Mouse (Mus musculus): Measurements from ENCODE around the gene Arid1b. TPM values are rescaled to one million over a fixed set of nuclear protein-coding genes. Genes with fewer than 3 reads are reported as not detected.

Arid1b gene
- polyA plus RNA-seq, 1 experiment: 2.6 TPM

DNA sequence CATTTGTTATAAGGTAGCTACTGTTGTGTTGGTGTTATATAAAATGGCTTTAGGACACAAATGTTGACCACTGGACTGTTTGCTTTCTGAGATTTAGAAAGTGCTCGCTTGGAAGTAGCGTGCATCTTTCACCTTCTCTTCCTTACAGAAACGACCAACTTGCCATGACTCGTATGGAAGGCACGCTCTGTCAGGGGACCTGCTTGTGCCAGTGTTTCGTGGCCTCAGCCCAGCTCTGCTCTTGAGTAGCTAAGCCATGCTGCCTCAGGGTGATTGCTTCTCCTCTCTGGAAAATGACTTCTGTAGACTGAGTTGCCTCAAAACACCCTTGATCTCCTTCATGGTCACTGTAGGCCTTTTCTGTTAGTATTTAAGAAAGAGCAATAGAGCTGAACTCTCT lies 137.6 kb downstream of the Arid1b start:
- H3K4me1 ChIP-seq (ENCODE audit: control insufficient read depth): peaks cover 9% of the 10 kb centered on the region
- no peaks in the 10 kb centered on the region for H3K27me3 ChIP-seq (ENCODE audit: control insufficient read depth)
- H3K36me3 ChIP-seq (ENCODE audit: control insufficient read depth): peaks cover 2% of the 10 kb centered on the region; the same call in 1 of the 2 replicates
- H3K9me3 ChIP-seq (ENCODE audit: control insufficient read depth, low read length): no peaks in the 10 kb centered on the region
- TF ChIP-seq GATA1 (IDR thresholded peaks at IDR 0.05; ENCODE audit: low read length) (no peak), TAL1 (IDR thresholded peaks at IDR 0.05; ENCODE audit: low read length) (no peak)
- H3K4me3 ChIP-seq (replicated peaks): no peak overlapping the region

DNA sequence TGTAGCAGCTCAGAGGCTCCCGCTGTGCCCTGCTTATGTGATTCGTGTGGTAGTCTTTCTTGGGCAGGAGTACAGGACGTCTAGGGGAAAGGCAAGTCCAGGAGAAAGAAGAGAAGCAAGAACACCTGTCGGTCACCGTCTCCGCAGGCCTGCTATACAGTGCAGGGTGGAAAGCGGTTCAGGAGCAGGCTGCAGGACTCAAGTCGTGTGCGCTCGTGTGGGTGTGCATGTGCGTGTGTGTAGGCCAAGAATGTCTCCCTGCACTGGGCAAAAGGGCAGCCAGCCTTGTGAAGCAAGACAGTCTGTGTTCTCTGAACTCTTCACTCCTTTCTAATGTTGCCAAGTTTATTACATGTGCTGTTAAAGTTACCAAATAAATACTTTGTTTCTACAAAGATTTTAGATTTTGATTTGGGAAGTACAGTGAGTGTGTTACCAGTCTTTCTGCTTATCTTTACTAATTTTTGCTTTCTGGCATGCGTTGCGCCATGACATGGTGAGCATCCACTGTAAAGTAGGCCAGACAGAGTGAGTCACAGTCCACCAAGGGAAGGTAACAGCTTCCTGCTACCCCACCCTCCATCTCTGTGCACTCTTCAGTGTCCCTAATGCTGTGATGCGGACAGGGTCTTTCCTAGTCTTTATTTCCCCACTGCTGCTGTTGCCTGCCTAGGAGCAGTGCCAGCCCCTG lies 138.3 kb downstream of the Arid1b start:
- H3K36me3 ChIP-seq (ENCODE audit: control insufficient read depth): peaks cover 2% of the 10 kb centered on the region; the same call in 1 of the 2 replicates
- TF ChIP-seq TAL1 (IDR thresholded peaks at IDR 0.05; ENCODE audit: low read length): no peak
- TF ChIP-seq GATA1 (IDR thresholded peaks at IDR 0.05; ENCODE audit: low read length): no peak
- H3K4me3 ChIP-seq (replicated peaks): no peak overlapping the region
- no peaks in the 10 kb centered on the region for H3K27me3 ChIP-seq (ENCODE audit: control insufficient read depth)
- no peaks in the 10 kb centered on the region for H3K9me3 ChIP-seq (ENCODE audit: control insufficient read depth, low read length)
- H3K4me1 ChIP-seq (ENCODE audit: control insufficient read depth): peaks cover 9% of the 10 kb centered on the region

DNA sequence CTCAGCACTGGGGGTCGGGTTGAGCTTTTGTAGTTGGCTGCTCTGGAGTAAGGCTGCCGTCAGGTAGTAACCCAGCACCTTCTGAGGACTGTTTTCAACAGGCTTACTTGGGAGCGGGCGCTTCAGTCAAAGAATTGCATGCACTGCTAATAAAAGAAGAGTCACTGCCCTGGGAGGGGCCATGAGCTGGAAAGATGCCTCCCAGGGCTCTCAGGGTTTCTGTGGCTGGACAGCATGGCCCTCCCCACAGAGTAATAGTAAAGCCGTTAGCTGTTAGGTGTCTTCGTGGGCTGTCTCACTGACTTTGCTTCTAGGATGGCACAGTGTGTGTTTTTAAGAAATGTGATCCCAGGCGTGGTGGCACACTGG lies 138.8 kb downstream of the Arid1b start:
- Histone ChIP-seq H3K4me1 (ENCODE audit: control insufficient read depth) (peaks cover 10% of the 10 kb centered on the region), H3K9me3 (ENCODE audit: control insufficient read depth, low read length) (no peaks in the 10 kb centered on the region), H3K36me3 (ENCODE audit: control insufficient read depth) (peaks cover 2% of the 10 kb centered on the region; the same call in 1 of the 2 replicates), H3K27me3 (ENCODE audit: control insufficient read depth) (no peaks in the 10 kb centered on the region), H3K4me3 (replicated peaks) (no peak overlapping the region)
- TF ChIP-seq GATA1 (IDR thresholded peaks at IDR 0.05; ENCODE audit: low read length): no peak
- no peak for TF ChIP-seq TAL1 (IDR thresholded peaks at IDR 0.05; ENCODE audit: low read length)

DNA sequence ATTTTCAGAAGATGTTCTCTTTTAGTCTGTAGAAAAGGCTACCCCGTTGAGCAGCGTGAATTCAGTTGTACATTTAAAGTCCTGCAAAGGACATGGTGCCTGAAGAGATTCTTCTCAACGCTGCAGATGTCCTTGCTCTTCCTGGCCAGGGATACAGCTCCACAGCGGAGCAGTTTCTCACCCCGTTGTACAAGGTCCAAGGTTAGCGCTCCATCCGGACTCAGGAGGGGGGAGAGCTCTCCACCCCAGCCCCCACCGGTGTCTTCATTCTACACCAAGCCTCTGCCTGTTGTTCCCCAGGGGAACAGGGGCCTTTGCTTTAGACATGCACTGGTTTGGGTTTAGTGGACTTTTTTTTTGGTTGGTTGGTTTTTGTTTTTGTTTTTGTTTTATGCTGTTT lies 139.7 kb downstream of the Arid1b start:
- Histone ChIP-seq H3K4me1 (ENCODE audit: control insufficient read depth) (peaks cover 12% of the 10 kb centered on the region), H3K36me3 (ENCODE audit: control insufficient read depth) (peaks cover 2% of the 10 kb centered on the region; the same call in 1 of the 2 replicates), H3K9me3 (ENCODE audit: control insufficient read depth, low read length) (no peaks in the 10 kb centered on the region), H3K4me3 (replicated peaks) (no peak overlapping the region), H3K27me3 (ENCODE audit: control insufficient read depth) (no peaks in the 10 kb centered on the region)
- TF ChIP-seq GATA1 (IDR thresholded peaks at IDR 0.05; ENCODE audit: low read length) (no peak), TAL1 (IDR thresholded peaks at IDR 0.05; ENCODE audit: low read length) (no peak)

DNA sequence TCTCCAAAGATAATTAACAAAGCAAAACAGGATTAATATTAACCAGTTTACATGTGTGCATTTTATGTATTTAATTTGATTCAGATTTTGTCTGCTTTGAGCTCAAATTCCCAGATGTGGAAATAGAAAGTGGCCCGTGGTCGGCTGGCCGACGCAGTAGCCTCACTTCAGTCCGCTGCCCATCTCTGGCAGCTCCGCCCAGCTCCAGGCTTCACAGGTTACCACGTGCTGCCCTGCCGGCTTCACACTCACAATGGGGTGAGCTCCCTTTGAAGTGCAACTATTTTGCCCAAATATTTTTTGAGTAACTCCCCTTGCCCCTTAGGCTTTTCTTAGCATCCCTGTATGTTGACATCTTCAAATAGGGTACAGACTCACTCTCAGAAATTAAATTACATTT lies 140.1 kb downstream of the Arid1b start:
- Histone ChIP-seq H3K4me3 (replicated peaks) (no peak overlapping the region), H3K9me3 (ENCODE audit: control insufficient read depth, low read length) (no peaks in the 10 kb centered on the region), H3K4me1 (ENCODE audit: control insufficient read depth) (peaks cover 14% of the 10 kb centered on the region), H3K27me3 (ENCODE audit: control insufficient read depth) (no peaks in the 10 kb centered on the region), H3K36me3 (ENCODE audit: control insufficient read depth) (peaks cover 2% of the 10 kb centered on the region; the same call in 1 of the 2 replicates)
- TF ChIP-seq GATA1 (IDR thresholded peaks at IDR 0.05; ENCODE audit: low read length) (no peak), TAL1 (IDR thresholded peaks at IDR 0.05; ENCODE audit: low read length) (no peak)

DNA sequence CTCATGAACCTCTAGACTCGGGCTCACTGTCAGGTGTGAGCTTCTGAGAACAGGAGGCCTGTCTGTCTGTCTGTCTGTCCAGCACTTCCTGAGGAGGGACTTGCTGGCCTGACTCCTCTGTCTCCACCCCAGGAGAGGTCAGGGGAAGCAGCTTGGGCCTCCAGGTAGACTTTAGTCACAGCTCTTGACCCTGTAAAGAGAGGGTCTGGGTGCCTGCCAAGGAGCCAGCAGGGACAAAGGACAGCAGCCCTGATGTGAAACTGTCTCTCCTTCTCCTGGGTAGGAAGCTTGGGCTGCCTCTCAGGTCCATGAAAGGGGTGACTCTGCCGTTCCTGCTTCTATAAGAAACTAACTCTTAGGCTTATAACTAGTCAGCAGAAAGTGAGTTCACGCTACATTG lies 143.8 kb downstream of the Arid1b start:
- no peak overlapping the region for H3K4me3 ChIP-seq (replicated peaks)
- peaks cover 11% of the 10 kb centered on the region for H3K4me1 ChIP-seq (ENCODE audit: control insufficient read depth)
- no peak for TF ChIP-seq TAL1 (IDR thresholded peaks at IDR 0.05; ENCODE audit: low read length)
- no peak for TF ChIP-seq GATA1 (IDR thresholded peaks at IDR 0.05; ENCODE audit: low read length)

DNA sequence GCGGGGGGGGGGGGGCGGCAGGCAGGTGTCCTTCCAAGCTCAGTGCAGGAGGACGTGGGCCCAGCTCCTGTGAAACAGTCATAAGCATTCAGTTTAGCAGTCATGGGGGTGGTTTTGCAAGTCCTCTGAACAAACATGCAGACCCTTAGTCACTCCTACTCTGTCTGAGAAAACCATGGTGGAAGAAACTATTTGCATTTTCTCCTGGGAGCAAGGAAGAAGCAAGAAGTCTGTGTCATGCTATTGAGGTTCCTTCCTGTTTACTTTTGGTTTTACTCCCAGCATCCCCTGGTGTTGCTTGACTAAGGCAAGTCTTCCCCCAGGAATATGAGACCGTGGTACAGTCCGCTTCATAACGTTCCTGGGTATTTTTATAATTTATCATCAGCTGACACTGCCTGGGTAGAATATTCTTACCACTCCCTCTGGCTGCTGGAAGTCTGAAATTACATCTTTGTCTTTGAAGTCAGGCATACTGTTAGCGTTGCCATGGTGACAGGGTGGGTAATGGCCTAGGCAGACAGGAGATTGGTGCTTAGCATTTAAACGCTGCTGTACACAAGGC lies 144.6 kb downstream of the Arid1b start:
- Histone ChIP-seq H3K4me3 (replicated peaks) (no peak overlapping the region), H3K4me1 (ENCODE audit: control insufficient read depth) (peaks cover 13% of the 10 kb centered on the region), H3K9me3 (ENCODE audit: control insufficient read depth, low read length) (no peaks in the 10 kb centered on the region), H3K36me3 (ENCODE audit: control insufficient read depth) (no peaks in the 10 kb centered on the region), H3K27me3 (ENCODE audit: control insufficient read depth) (no peaks in the 10 kb centered on the region)
- TF ChIP-seq GATA1 (IDR thresholded peaks at IDR 0.05; ENCODE audit: low read length): no peak
- no peak for TF ChIP-seq TAL1 (IDR thresholded peaks at IDR 0.05; ENCODE audit: low read length)

More for the DNA sequence above, 143.8 kb downstream of the Arid1b start:
- H3K27me3 ChIP-seq (ENCODE audit: control insufficient read depth): no peaks in the 10 kb centered on the region
- no peaks in the 10 kb centered on the region for H3K9me3 ChIP-seq (ENCODE audit: control insufficient read depth, low read length)
- H3K36me3 ChIP-seq (ENCODE audit: control insufficient read depth): no peaks in the 10 kb centered on the region

DNA sequence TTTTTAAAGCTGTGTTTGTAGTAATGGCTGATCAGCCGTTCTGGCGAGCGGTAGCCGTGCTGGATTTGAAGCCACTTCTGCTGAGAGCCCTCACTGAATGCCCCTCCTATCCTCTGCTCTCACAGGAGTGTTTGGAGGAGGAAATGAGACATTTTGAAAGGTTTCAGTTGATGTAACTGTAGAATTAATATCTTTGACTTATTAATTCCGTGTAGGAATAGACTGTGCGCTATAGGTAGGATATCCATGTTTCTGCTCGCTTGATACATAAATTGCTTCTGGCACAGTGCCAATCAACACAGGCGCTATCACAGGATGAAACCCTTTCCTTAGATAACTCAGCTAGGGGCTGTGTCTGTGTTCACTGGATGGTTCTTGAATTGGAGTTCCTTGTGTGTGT lies 145.4 kb downstream of the Arid1b start:
- Histone ChIP-seq H3K36me3 (ENCODE audit: control insufficient read depth) (no peaks in the 10 kb centered on the region), H3K9me3 (ENCODE audit: control insufficient read depth, low read length) (no peaks in the 10 kb centered on the region), H3K27me3 (ENCODE audit: control insufficient read depth) (no peaks in the 10 kb centered on the region), H3K4me3 (replicated peaks) (no peak overlapping the region), H3K4me1 (ENCODE audit: control insufficient read depth) (peaks cover 13% of the 10 kb centered on the region)
- no peak for TF ChIP-seq TAL1 (IDR thresholded peaks at IDR 0.05; ENCODE audit: low read length)
- no peak for TF ChIP-seq GATA1 (IDR thresholded peaks at IDR 0.05; ENCODE audit: low read length)

DNA sequence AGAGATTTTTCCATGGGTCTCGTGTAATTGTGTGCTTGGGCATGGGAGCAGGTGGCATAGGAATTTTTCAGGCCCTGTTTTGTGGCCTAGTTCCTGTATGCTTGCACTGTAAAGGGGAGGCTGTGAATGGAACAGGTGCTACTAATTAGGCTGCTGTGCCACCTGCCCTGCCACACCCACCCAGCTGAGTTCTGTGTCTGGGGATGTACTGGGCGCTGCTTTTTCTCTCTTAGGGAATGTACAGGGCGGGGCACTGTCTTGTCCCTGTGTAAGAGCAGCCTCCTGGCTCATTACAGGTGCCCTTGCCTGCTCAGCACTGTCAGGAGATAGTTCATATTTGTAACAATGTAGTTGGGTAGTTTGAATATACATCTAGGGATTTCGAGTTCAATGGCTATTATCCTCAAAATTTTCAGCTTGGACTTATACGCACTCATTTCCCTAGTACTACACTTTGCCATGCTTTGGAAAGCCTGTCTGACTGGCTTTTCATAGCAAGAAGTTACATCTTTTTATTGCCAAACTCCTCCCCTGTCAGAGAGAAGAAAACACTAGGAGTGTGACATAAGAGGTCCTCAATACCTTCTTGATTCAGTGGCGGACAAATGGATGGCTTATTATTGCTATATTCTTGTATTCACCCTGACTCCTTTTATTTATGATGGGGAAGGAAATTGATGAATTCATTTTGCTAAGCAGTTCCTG lies 149.8 kb downstream of the Arid1b start:
- H3K4me1 ChIP-seq (ENCODE audit: control insufficient read depth): peaks cover 4% of the 10 kb centered on the region
- no peak overlapping the region for H3K4me3 ChIP-seq (replicated peaks)
- H3K36me3 ChIP-seq (ENCODE audit: control insufficient read depth): no peaks in the 10 kb centered on the region
- TF ChIP-seq GATA1 (IDR thresholded peaks at IDR 0.05; ENCODE audit: low read length) (no peak), TAL1 (IDR thresholded peaks at IDR 0.05; ENCODE audit: low read length) (no peak)
- no peaks in the 10 kb centered on the region for H3K9me3 ChIP-seq (ENCODE audit: control insufficient read depth, low read length)
- H3K27me3 ChIP-seq (ENCODE audit: control insufficient read depth): no peaks in the 10 kb centered on the region
